31 mouse cellular contexts compared by ENCODE assay signal in genomic region chr9:13906736-13907135, GRCm38 (mm10).
"Had no signal": no experiment of that assay in that cellular context is flagged by ENCODE, and none has a peak within 500 bp of the region (broad histone marks: within the 10 kb centered on the region; RNA-seq: fewer than 3 reads in every experiment).

No protein-coding gene starts in this region.

- H3K4me2 ChIP-seq: limb, embryonic 12.5 days; limb, embryonic 13.5 days; limb, embryonic 15.5 days; liver, embryonic 11.5 days; liver, embryonic 12.5 days; liver, embryonic 13.5 days; liver, embryonic 15.5 days; lung, embryonic 14.5 days; lung, embryonic 15.5 days; midbrain, embryonic 12.5 days; midbrain, embryonic 13.5 days; midbrain, embryonic 15.5 days had no signal

- H3K4me1 ChIP-seq: limb, embryonic 10.5 days; limb, embryonic 12.5 days; limb, embryonic 13.5 days; limb, embryonic 15.5 days; liver, embryonic 12.5 days; liver, embryonic 13.5 days; liver, embryonic 15.5 days; midbrain, embryonic 10.5 days; midbrain, embryonic 12.5 days; midbrain, embryonic 13.5 days; midbrain, embryonic 15.5 days had no signal

- DNase-seq: left cerebral cortex, postnatal 4 days; liver; liver, embryonic 13.5 days; liver, postnatal 0 days; lung, adult 18-20 months; lung, adult 2 months; lung, postnatal 10 days; lung, postnatal 14 days; lung, postnatal 36 days; lung, postnatal 4 days; midbrain, embryonic 14.5 days had no signal

- H3K4me3 ChIP-seq: left cerebral cortex, adult 2 months; limb, embryonic 10.5 days; limb, embryonic 12.5 days; limb, embryonic 13.5 days; limb, embryonic 15.5 days; liver, embryonic 12.5 days; liver, embryonic 13.5 days; liver, embryonic 15.5 days; lung, embryonic 15.5 days; megakaryocyte, embryonic 14.5 days; midbrain, embryonic 10.5 days; midbrain, embryonic 12.5 days; midbrain, embryonic 13.5 days; midbrain, embryonic 15.5 days; myocyte had no signal

- H3K27ac ChIP-seq: left cerebral cortex, adult 2 months; limb, embryonic 10.5 days; limb, embryonic 12.5 days; limb, embryonic 13.5 days; limb, embryonic 15.5 days; liver, embryonic 12.5 days; liver, embryonic 13.5 days; liver, embryonic 14.5 days; liver, embryonic 15.5 days; lung, embryonic 15.5 days; macrophage; midbrain, embryonic 10.5 days; midbrain, embryonic 12.5 days; midbrain, embryonic 13.5 days; midbrain, embryonic 15.5 days had no signal

- ATAC-seq: liver, embryonic 12.5 days; liver, postnatal 0 days; lung, postnatal 0 days; midbrain, embryonic 13.5 days; midbrain, embryonic 15.5 days; midbrain, embryonic 16.5 days had no signal

- H3K9me3 ChIP-seq: limb, embryonic 10.5 days; limb, embryonic 12.5 days; limb, embryonic 13.5 days; limb, embryonic 15.5 days; liver, embryonic 12.5 days; liver, embryonic 13.5 days; liver, embryonic 15.5 days; lung, embryonic 15.5 days; megakaryocyte, embryonic 14.5 days; midbrain, embryonic 10.5 days; midbrain, embryonic 12.5 days; midbrain, embryonic 13.5 days; midbrain, embryonic 15.5 days had no signal

- H3K36me3 ChIP-seq: limb, embryonic 10.5 days; limb, embryonic 12.5 days; limb, embryonic 13.5 days; limb, embryonic 15.5 days; liver, embryonic 12.5 days; liver, embryonic 13.5 days; liver, embryonic 15.5 days; lung, embryonic 15.5 days; midbrain, embryonic 10.5 days; midbrain, embryonic 12.5 days; midbrain, embryonic 13.5 days; midbrain, embryonic 15.5 days had no signal

- H3K27me3 ChIP-seq: limb, embryonic 12.5 days; limb, embryonic 13.5 days; limb, embryonic 15.5 days; liver, embryonic 12.5 days; liver, embryonic 13.5 days; liver, embryonic 15.5 days; lung, embryonic 15.5 days; midbrain, embryonic 12.5 days; midbrain, embryonic 13.5 days; midbrain, embryonic 15.5 days had no signal

- H3K9ac ChIP-seq: limb, embryonic 12.5 days; limb, embryonic 13.5 days; limb, embryonic 15.5 days; liver, embryonic 12.5 days; liver, embryonic 13.5 days; liver, embryonic 14.5 days; liver, embryonic 15.5 days; liver, postnatal 0 days; lung, embryonic 14.5 days; lung, embryonic 15.5 days; midbrain, embryonic 12.5 days; midbrain, embryonic 13.5 days; midbrain, embryonic 15.5 days had no signal
